Mouse (Mus musculus) embryonic facial prominence, embryonic 13.5 days (tissue): ENCODE results near the gene Bace1. TPM values are rescaled to one million over a fixed set of nuclear protein-coding genes. Genes with fewer than 3 reads are reported as not detected.
"Not testable (repeated sequence)": the region's sequence is repeated elsewhere in the genome, so short reads cannot be mapped to it uniquely, and the experiment has no call there.

ENCODE experiments used
- ATAC-seq: fragments of 200-750 bp; cut with Nextera tagmentation; 2 replicates; pipeline ENCODE4 v1.8.0; 2017; ENCODE audit warnings: low read depth; ENCODE audit not compliant: insufficient number of reproducible peaks, insufficient read depth, low FRiP score, low TSS enrichment
- H3K27ac ChIP-seq: fragments of 300-500 bp; sonication (generic); 2 replicates; pipeline ENCODE4 v1.5.1; 2015; ENCODE audit warnings: moderate library complexity, mild to moderate bottlenecking, inconsistent platforms
- H3K27me3 ChIP-seq: fragments of 300-500 bp; sonication (generic); 2 replicates; pipeline ENCODE4 v1.6.1; 2015; ENCODE audit warnings: mild to moderate bottlenecking, inconsistent platforms
- H3K36me3 ChIP-seq: fragments of 300-500 bp; sonication (generic); 2 replicates; pipeline ENCODE4 v1.6.1; 2015; ENCODE audit warnings: mild to moderate bottlenecking, inconsistent platforms
- H3K4me1 ChIP-seq: fragments of 300-500 bp; sonication (generic); 2 replicates; pipeline ENCODE4 v1.6.1; 2015; ENCODE audit warnings: inconsistent platforms
- H3K4me2 ChIP-seq: fragments of 300-500 bp; sonication (generic); 2 replicates; pipeline ENCODE4 v1.6.1; 2015; ENCODE audit warnings: moderate library complexity, mild to moderate bottlenecking, inconsistent platforms
- H3K4me3 ChIP-seq: fragments of 300-500 bp; sonication (generic); 2 replicates; pipeline ENCODE4 v1.5.1; 2015; ENCODE audit warnings: mild to moderate bottlenecking, inconsistent platforms
- H3K9ac ChIP-seq: fragments of 300-500 bp; sonication (generic); 2 replicates; pipeline ENCODE4 v1.6.1; 2015; ENCODE audit warnings: mild to moderate bottlenecking, inconsistent platforms
- H3K9me3 ChIP-seq: fragments of 300-500 bp; sonication (generic); 2 replicates; pipeline ENCODE4 v1.6.1; 2016; ENCODE audit warnings: inconsistent platforms
- WGBS: fragments of 180-500 bp; shearing (Covaris S2); methylation state at CpG from one replicate; pipeline ENCODE4 v1.1.7; 2015; ENCODE audit warnings: mixed read lengths; 5-methylcytosine and 5-hydroxymethylcytosine counted together
- polyA plus RNA-seq: library from polyadenylated mRNA; unstranded; fragments of >200 nt; fragmentation: Nextera tagmentation; extraction: Ambion mirVana; gene quantifications from 2 replicates; pipeline ENCODE4 v1.2.1, GENCODE M21; 2015

Gene Bace1
- polyA plus RNA-seq, 1 experiment from 2014 or later, result 34.4 TPM

DNA sequence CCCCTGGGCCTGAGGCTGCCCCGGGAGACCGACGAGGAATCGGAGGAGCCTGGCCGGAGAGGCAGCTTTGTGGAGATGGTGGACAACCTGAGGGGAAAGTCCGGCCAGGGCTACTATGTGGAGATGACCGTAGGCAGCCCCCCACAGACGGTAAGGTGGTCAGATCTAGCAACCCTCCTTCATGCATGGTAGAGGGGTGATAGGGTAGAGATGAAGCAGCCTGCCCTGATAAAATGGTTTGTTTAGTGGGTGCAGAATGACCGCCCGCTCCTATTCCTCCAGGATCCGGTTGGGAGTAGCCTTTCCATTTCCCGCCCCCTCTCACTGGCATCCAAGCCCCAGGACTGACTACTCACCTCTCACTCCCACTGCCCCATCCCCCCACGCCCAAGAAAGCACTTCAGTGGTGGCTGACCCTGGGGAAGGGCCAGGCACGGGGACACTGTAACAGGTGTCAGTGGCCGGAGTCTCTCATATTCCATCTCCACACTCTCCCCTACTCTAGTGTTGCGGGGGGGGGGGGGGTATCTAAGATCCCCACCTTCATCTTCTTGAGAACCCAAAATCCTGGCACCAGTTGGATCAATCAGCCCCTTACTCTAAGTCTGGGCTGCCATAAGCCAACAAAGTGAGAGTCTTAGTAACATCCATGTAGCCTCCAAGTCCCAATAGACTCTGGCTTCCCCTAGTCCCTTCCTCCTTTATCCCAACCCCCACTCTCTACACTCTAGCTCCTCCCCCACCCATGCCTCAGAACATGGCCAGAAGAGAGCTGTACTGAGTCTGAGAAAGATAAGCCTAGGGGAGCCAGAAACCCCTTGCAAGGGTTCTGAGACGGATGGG is 980 bp downstream of the Bace1 start:
- H3K4me3 ChIP-seq, result peak overlapping the region; percentile 88
- no peak for ATAC-seq
- H3K27ac ChIP-seq, result no peak overlapping the region
- peak overlapping the region; percentile 99 for H3K4me2 ChIP-seq
- H3K27me3 ChIP-seq, result no peaks in the 10 kb centered on the region
- peak overlapping the region; percentile 93 for H3K9ac ChIP-seq
- no peaks in the 10 kb centered on the region for H3K36me3 ChIP-seq
- H3K9me3 ChIP-seq, result no peaks in the 10 kb centered on the region
- 12% methylated on average over 17 of the region's 17 CpGs for WGBS
- H3K4me1 ChIP-seq, result peaks cover 34% of the 10 kb centered on the region

DNA sequence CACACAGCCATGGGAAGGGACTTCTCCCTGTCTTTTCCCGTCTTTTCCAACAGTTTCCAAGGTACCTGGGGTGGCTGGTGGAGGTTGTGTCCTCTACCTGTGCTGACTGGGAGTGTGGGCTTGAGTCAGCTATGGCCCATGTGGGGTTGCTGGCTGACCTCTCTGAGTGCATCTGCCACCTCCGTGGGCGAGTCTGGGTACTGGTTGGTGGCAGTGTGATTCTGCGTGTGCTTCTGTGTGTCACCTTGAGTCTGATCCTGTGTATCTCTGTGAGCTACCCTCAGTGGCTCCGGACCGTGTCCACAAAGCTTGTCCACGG is 1.6 kb downstream of the Bace1 start:
- Histone ChIP-seq H3K27ac (no peak overlapping the region), H3K4me3 (peak overlapping the region; percentile 88), H3K9ac (peak overlapping the region; percentile 93), H3K4me2 (peak overlapping the region; percentile 99), H3K9me3 (no peaks in the 10 kb centered on the region), H3K4me1 (peaks cover 34% of the 10 kb centered on the region), H3K27me3 (no peaks in the 10 kb centered on the region), H3K36me3 (no peaks in the 10 kb centered on the region)
- WGBS, result 75% methylated on average over 7 of the region's 7 CpGs
- ATAC-seq, result no peak

DNA sequence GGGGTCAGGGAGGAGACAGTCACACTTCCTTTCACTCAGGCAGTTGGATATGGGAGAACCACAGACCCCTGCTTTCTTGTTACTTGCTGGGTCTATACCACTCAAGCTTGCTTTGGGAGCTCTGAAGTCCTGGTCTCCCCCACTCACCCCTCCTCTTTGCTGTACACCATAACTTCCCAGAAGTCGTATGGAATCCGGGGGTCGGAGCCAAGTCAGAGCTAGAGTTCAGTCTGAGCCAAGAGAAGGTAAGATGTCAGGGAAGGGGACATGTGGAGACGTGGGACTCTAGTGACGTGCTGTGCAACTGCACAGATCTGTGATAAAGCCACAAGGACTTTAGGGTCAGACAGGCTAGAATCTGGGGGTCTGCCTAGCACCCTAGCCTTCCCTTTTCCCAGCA is 2.0 kb downstream of the Bace1 start:
- H3K4me2 ChIP-seq, result peak overlapping the region; percentile 99
- ATAC-seq, result no peak

DNA sequence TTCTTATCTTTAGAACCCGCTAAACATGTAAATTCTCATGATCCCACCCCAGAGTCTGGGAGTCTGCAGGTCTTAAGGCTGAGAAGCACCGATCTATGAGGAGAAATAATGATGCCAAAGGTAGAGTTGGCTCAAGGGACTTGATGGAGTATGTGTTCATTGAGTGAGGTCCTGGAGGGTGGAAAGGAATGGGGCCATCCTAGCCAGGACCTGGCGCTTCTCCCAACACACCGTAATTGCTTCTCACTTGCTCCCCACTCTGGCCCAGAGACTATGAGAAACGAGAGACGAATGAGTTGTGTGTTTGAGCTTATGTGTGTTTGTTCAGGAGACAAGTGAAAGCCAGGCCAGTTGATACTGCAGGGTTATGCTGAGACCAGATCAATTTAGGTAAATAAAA is 3.1 kb downstream of the Bace1 start:
- H3K4me2 ChIP-seq, result no peak overlapping the region
- no peaks in the 10 kb centered on the region for H3K9me3 ChIP-seq
- WGBS, result 79% methylated on average over 6 of the region's 6 CpGs
- H3K4me1 ChIP-seq, result peaks cover 34% of the 10 kb centered on the region
- no peak overlapping the region for H3K9ac ChIP-seq
- H3K27me3 ChIP-seq, result no peaks in the 10 kb centered on the region
- H3K4me3 ChIP-seq, result no peak overlapping the region
- no peak for ATAC-seq
- H3K27ac ChIP-seq, result no peak overlapping the region
- H3K36me3 ChIP-seq, result no peaks in the 10 kb centered on the region

More for the DNA sequence above, 2.0 kb downstream of the Bace1 start:
- WGBS, result 67% methylated on average over 5 of the region's 5 CpGs
- no peak overlapping the region for H3K27ac ChIP-seq
- peak overlapping the region; percentile 93 for H3K9ac ChIP-seq
- H3K4me1 ChIP-seq, result peaks cover 34% of the 10 kb centered on the region
- H3K9me3 ChIP-seq, result no peaks in the 10 kb centered on the region
- H3K27me3 ChIP-seq, result no peaks in the 10 kb centered on the region
- H3K36me3 ChIP-seq, result no peaks in the 10 kb centered on the region
- peak overlapping the region; percentile 88 for H3K4me3 ChIP-seq

DNA sequence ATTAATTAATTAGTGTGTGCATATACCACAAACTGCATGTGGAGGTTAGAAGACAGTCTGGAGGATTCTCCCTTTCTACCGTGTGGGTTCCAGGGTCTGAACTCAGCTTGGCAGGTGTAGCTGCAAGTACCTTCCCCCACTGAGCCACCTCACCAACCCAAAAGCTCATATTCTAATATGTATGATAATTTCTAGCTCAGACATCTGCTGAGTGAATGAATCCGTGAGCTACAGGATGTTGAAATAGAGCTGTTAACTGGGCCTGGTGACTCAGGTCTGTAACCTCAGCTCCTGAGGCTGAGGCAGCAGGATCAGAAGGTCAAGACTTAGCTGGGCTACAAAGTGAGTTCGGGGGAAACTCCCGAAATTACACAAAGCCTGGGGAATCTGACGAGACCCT is 4.6 kb downstream of the Bace1 start:
- Histone ChIP-seq H3K9me3 (no peaks in the 10 kb centered on the region), H3K36me3 (no peaks in the 10 kb centered on the region), H3K4me3 (no peak overlapping the region), H3K4me1 (peaks cover 32% of the 10 kb centered on the region), H3K9ac (no peak overlapping the region), H3K4me2 (no peak overlapping the region), H3K27me3 (no peaks in the 10 kb centered on the region), H3K27ac (no peak overlapping the region)
- no peak for ATAC-seq
- WGBS, result 83% methylated on average over 5 of the region's 5 CpGs

DNA sequence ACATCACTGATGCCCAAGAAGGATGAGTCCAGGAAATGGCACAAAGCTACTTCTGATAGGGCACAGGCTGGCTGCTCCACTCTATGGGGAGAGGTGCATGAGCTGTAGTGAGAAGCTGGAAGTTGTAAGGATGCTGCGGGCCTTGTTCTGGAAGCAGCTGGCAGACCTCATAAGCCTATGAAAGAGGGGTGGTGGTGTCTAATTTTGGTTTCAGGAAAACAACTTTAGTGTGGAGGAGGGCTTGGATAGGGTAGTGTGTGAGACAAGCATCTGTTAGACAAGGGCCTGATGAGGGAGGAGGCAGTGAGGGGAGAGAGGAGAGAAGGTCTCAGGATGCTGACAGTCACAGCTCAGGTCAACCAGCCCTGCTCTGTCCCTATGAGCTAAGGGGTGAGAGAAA is 5.4 kb downstream of the Bace1 start:
- no peak overlapping the region for H3K9ac ChIP-seq
- 94% methylated on average over 1 of the region's 1 CpGs for WGBS
- no peak for ATAC-seq

DNA sequence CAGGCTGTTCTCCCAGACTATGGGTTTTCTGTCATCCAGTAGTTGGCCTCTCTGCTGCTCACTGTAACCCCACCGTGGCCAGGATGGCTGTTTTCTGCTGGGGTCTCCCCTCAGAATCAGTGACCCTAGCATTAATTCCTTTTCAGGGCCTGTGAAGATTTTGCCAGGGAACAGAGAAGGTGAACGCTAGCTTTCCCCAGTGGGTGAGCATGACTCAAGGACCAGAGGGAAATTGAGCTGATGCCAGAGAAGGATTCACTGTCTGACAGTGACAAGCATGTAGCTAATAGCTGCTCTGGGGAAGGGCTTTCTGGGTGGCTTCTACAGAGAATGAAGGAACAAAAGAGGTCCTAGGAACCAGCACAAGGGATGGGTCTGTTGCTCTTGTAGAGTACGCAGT is 7.2 kb downstream of the Bace1 start:
- Histone ChIP-seq H3K4me2 (no peak overlapping the region), H3K9ac (no peak overlapping the region), H3K36me3 (no peaks in the 10 kb centered on the region), H3K4me3 (no peak overlapping the region), H3K9me3 (no peaks in the 10 kb centered on the region), H3K27me3 (no peaks in the 10 kb centered on the region), H3K4me1 (peaks cover 36% of the 10 kb centered on the region), H3K27ac (no peak overlapping the region)
- 80% methylated on average over 3 of the region's 3 CpGs for WGBS
- ATAC-seq, result no peak

More for the DNA sequence above, 5.4 kb downstream of the Bace1 start:
- H3K36me3 ChIP-seq, result no peaks in the 10 kb centered on the region
- no peaks in the 10 kb centered on the region for H3K27me3 ChIP-seq
- no peak overlapping the region for H3K27ac ChIP-seq
- no peak overlapping the region for H3K4me3 ChIP-seq
- H3K4me1 ChIP-seq, result peaks cover 36% of the 10 kb centered on the region
- H3K4me2 ChIP-seq, result no peak overlapping the region
- H3K9me3 ChIP-seq, result no peaks in the 10 kb centered on the region

DNA sequence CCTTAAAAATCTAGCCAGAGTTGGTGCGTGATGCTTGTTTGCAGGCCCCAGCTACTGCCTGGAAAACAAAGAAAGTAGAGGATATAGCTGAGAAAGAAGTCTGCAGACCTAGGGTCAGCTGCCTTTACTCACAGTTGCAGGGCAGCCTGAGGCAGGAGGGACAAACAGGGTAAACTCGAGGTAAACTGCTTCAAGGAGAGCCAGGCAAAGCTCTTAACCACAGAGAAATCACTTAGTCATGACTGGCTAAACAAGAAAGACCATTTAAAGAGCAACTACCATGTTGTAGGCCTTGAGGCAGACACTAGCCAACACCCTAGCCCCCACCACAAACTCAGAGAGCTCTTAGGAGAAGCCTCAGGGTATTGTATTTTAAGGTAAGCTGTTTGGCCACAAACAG is 7.8 kb downstream of the Bace1 start:
- not testable (repeated sequence) for H3K4me3 ChIP-seq, H3K27me3 ChIP-seq, H3K36me3 ChIP-seq, H3K4me2 ChIP-seq, ATAC-seq, H3K9me3 ChIP-seq, H3K27ac ChIP-seq, H3K9ac ChIP-seq
- peaks cover 36% of the 10 kb centered on the region for H3K4me1 ChIP-seq
- 71% methylated on average over 2 of the region's 2 CpGs for WGBS

DNA sequence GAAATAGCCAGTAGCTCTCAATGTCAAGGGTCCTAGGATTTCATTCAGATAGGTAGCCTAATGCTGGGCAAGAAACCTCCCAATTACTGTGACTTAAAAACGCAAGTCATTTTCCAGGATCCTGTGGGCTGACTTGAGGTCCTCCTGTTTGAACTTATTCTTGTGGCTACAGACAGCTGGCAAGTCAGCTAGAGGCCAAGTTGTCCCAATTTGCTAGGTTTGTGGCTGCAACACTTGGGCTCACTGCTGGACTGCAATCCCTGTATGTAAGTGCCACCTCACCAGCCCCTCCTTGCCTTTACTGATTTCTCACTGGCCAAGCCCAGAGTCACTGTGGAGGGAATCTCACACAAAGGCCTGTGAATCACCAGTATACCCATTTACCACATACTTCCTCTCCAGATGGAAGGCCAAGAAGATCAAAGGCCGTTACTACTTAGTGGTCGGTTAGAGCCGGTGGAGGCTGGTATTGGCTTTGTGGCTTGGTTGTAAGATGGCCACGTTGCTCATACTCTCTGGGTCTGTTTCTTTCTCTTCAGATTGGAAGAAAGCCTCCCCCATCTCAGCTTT is 8.6 kb downstream of the Bace1 start:
- H3K36me3 ChIP-seq, result no peaks in the 10 kb centered on the region
- H3K4me3 ChIP-seq, result no peak overlapping the region
- ATAC-seq, result no peak
- no peak overlapping the region for H3K4me2 ChIP-seq
- peaks cover 32% of the 10 kb centered on the region for H3K4me1 ChIP-seq
- H3K9me3 ChIP-seq, result no peaks in the 10 kb centered on the region
- H3K9ac ChIP-seq, result no peak overlapping the region
- WGBS, result 82% methylated on average over 5 of the region's 5 CpGs
- no peaks in the 10 kb centered on the region for H3K27me3 ChIP-seq
- H3K27ac ChIP-seq, result no peak overlapping the region; the same call in 1 of the 2 replicates

DNA sequence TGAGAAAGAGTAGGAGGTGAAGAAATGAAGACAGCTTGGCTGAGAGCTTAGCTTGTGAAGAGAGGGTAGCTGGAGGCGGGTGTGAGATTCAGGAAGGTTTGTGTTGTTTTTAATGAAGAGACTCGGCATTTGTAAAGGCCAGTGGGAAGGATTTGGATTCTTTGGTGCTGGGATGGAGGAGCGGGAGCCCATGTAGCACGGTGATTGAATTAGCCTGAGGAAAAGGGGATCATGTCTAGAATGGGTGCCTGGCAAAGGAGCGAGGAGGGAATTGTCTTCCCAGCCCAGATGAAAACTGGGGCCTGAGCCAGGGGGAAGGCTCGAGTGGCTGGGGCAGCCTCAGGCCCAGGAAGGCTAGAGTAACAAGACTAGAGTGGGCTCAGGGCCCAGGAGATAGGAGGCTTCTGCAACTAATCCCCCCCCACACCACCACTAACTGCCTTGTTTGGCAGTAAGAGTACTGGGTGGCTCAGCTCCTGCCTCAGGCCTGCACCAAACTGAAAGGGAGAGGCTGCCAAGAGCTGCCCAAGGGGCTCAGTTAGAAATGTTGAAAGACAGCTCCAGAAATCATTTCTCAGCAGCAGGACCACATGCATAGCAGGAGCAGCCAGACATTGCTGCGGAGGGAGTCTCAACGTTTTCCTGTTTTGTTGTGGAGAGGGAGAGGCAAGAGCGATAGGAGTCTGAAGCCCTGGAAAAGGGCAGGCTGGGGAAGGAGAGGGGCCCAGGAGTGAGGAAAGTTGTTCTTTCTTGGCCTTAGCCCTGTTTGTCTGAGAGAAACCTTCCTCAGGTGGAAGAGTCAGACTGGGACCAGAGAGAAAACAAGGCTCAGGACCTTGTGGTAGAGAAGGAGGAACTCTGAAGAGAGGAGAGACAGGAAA is 11.4 kb downstream of the Bace1 start:
- peaks cover 22% of the 10 kb centered on the region for H3K36me3 ChIP-seq
- WGBS, result 43% methylated on average over 9 of the region's 9 CpGs
- peaks cover 32% of the 10 kb centered on the region for H3K4me1 ChIP-seq
- no peak overlapping the region for H3K4me3 ChIP-seq
- H3K4me2 ChIP-seq, result peak overlapping the region; percentile 22; the same call in 1 of the 2 replicates
- H3K27me3 ChIP-seq, result no peaks in the 10 kb centered on the region
- peak overlapping the region; percentile 49; the same call in 1 of the 2 replicates for H3K9ac ChIP-seq
- ATAC-seq, result peak; percentile 50; the same call in 1 of the 2 replicates
- no peaks in the 10 kb centered on the region for H3K9me3 ChIP-seq
- H3K27ac ChIP-seq, result peak overlapping the region; percentile 89

DNA sequence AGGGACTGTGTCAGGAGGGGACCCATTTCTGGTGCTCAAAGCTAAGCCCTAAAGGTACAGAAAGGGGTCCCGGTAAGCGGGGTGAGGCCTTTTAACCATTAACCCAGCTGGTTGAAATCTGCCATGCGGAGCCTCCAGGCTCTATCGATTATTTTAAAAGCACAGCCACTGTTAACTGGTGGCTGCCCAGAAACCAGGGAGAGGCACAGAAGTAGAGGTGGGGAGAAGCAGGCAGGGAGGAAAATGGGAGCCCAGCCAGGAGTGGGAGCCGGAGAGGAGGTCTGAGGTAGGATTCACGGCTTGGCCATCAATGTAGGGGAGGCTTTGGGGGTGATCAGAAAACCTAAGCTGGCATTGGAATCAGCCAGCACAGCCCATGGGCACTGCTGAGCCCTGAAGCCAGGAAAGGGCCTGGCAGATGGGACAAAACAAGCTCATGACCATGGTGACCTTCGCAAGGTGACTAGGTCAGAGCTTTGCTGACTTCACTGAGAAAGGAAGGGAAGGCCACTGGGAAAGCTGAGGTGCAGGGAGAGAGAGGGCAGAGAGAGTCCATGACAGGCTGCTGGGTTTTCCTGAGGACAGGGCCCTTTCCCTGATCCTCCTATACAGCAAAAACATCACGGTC is 12.3 kb downstream of the Bace1 start:
- Histone ChIP-seq H3K9ac (no peak overlapping the region), H3K27me3 (no peaks in the 10 kb centered on the region), H3K27ac (peak overlapping the region; percentile 89), H3K4me2 (no peak overlapping the region), H3K4me1 (peaks cover 32% of the 10 kb centered on the region), H3K4me3 (no peak overlapping the region), H3K9me3 (no peaks in the 10 kb centered on the region), H3K36me3 (peaks cover 31% of the 10 kb centered on the region)
- 74% methylated on average over 8 of the region's 8 CpGs for WGBS
- no peak for ATAC-seq
